In the genomic region with DNA sequence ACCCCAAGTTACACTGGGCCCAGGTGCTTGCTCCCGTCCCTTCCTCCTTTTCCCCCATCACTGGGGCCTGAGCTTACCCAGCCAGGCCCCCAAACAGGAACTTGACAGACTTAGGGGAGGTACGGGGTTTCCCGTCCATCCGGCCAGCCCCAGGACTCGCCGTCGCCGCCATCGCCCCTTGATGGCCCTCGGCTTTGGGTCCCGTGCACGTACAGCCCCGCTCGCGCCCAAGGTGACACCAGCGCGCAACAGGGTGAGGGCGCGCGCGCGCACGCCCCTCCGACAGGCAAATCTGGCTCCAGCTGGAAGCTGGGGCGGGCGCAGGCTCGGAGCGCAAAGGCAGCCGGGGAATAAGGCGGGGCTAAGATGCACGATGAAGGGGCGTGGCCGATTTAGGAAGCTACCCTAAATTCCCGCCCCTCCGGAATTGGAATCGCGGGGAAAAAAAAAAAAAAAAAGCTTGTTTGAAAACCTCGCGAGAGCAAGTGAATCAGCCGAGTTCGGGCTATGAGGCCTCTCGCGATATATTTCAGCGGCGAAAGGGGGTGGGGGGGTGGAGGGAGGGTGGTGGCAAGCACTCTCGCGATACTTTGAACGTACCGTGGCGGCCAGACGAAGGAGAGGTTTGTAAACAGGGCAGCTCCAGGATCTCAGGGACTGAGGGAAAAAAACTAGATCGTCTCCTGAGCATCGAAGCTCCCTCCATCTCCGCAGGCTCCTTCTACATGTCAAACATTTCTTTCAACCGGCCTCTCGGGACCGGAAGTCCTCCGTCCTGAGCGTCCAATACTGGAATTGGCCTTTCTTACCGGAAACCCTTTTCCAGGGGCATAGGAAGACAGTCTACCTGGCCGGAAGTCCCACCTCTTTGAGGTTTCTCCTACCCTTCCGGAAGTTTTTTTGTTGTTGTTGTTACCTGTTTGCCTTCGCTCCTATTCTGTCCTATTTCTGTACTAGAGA, we compare ENCODE assay signal across 8 mouse cellular contexts. TPM values are rescaled to one million over a fixed set of nuclear protein-coding genes. Genes with fewer than 3 reads are reported as not detected.
DNase-seq lines count a peak whose midpoint lies in the region; ATAC-seq and TF ChIP-seq lines count a peak whose summit lies in the region.

A gene (plus strand): TSS at position 545 of the 960 bp plus-strand sequence.
A gene (minus strand): TSS at position 789 of the 960 bp plus-strand sequence.

- peak; percentile 78 for ATAC-seq in embryonic facial prominence, embryonic 13.5 days (ENCODE audit: insufficient number of reproducible peaks, insufficient read depth, low FRiP score, low TSS enrichment, low read depth)
- peak; percentile 82 for ATAC-seq in limb, embryonic 12.5 days (ENCODE audit: insufficient number of reproducible peaks, insufficient read depth, low FRiP score, low TSS enrichment, low read depth)
- ATAC-seq in midbrain, embryonic 15.5 days (replicated peaks) = peak; percentile 92

- H3K4me3 ChIP-seq in embryonic facial prominence, embryonic 13.5 days = peak within 1 kb of the TSS; percentile 88
- peak within 1 kb of the TSS; percentile 75 for H3K4me3 ChIP-seq in kidney, adult 2 months (ENCODE audit: insufficient read depth, low read depth, low read length)
- H3K4me3 ChIP-seq in limb, embryonic 12.5 days (replicated peaks) = peak within 1 kb of the TSS; percentile 54
- H3K4me3 ChIP-seq in midbrain, embryonic 15.5 days = peak within 1 kb of the TSS; percentile 80
- H3K4me3 ChIP-seq in spleen, adult 2 months (ENCODE audit: extremely low read depth, insufficient read depth, insufficient read length) = peak within 1 kb of the TSS; percentile 80

- H3K27ac ChIP-seq in embryonic facial prominence, embryonic 13.5 days = peak within 1 kb of the TSS; percentile 95
- peak within 1 kb of the TSS; percentile 98 for H3K27ac ChIP-seq in kidney, adult 2 months (ENCODE audit: insufficient read depth, low read depth, low read length)
- H3K27ac ChIP-seq in limb, embryonic 12.5 days = peak within 1 kb of the TSS; percentile 94
- peak within 1 kb of the TSS; percentile 95 for H3K27ac ChIP-seq in midbrain, embryonic 15.5 days
- H3K27ac ChIP-seq in spleen, adult 2 months (ENCODE audit: insufficient read depth, low read length) = peak within 1 kb of the TSS; percentile 92

- H3K9ac ChIP-seq in embryonic facial prominence, embryonic 13.5 days = peak within 1 kb of the TSS; percentile 94
- H3K9ac ChIP-seq in limb, embryonic 12.5 days (replicated peaks) = peak within 1 kb of the TSS; percentile 83
- peak within 1 kb of the TSS; percentile 85 for H3K9ac ChIP-seq in midbrain, embryonic 15.5 days

- DNase-seq in 3134 (ENCODE audit: extremely low read depth, insufficient read length, low spot score) = peak; percentile 98
- peak; percentile 96 to 97 for DNase-seq in adrenal gland, postnatal 36 days
- peak; percentile 97 to 98 for DNase-seq in heart, adult 18-20 months
- peak; percentile 99 for DNase-seq in kidney, adult 2 months
- DNase-seq in spleen, adult 2 months (ENCODE audit: low read depth in 1 of 2, low spot score in 2 of 2) = peak; percentile 94 to 98

- H3K27me3 ChIP-seq in embryonic facial prominence, embryonic 13.5 days = no peaks in the 10 kb centered on the region
- no peaks in the 10 kb centered on the region for H3K27me3 ChIP-seq in kidney, adult 2 months (replicated peaks; ENCODE audit: control insufficient read depth, insufficient read depth, low read length)
- H3K27me3 ChIP-seq in limb, embryonic 12.5 days = no peaks in the 10 kb centered on the region
- H3K27me3 ChIP-seq in midbrain, embryonic 15.5 days (replicated peaks) = no peaks in the 10 kb centered on the region
- H3K27me3 ChIP-seq in spleen, adult 2 months (ENCODE audit: control insufficient read depth, insufficient read depth, low read length) = no peaks in the 10 kb centered on the region

- no peak for TF ChIP-seq CTCF in kidney, adult 2 months (conservative IDR thresholded peaks at IDR 0.05; ENCODE audit: insufficient read depth, insufficient read length, low read depth, low read length)
- TF ChIP-seq CTCF in spleen, adult 2 months (IDR thresholded peaks at IDR 0.05; ENCODE audit: extremely low read depth, insufficient read depth, insufficient read length, insufficient replicate concordance) = no peak

- peaks cover 66% of the 10 kb centered on the region for H3K36me3 ChIP-seq in embryonic facial prominence, embryonic 13.5 days
- peaks cover 10% of the 10 kb centered on the region for H3K36me3 ChIP-seq in kidney, adult 2 months (ENCODE audit: control insufficient read depth, insufficient read depth, low read length)
- H3K36me3 ChIP-seq in limb, embryonic 12.5 days = peaks cover 68% of the 10 kb centered on the region
- peaks cover 36% of the 10 kb centered on the region for H3K36me3 ChIP-seq in midbrain, embryonic 15.5 days (replicated peaks)
- peaks cover 35% of the 10 kb centered on the region for H3K36me3 ChIP-seq in spleen, adult 2 months (ENCODE audit: control insufficient read depth, insufficient read depth, low read length)

- peak; percentile 67 for TF ChIP-seq POLR2A in kidney, adult 2 months (IDR thresholded peaks at IDR 0.05; ENCODE audit: low read depth, low read length)
- peak; percentile 86 for TF ChIP-seq POLR2A in spleen, adult 2 months (IDR thresholded peaks at IDR 0.05; ENCODE audit: low read depth, low read length)

- WGBS in embryonic facial prominence, embryonic 13.5 days = under 1% methylated on average over 63 of the region's 63 CpGs
- under 1% methylated on average over 63 of the region's 63 CpGs for WGBS in kidney, adult 2 months
- WGBS in limb, embryonic 12.5 days = under 1% methylated on average over 63 of the region's 63 CpGs
- WGBS in midbrain, embryonic 15.5 days = 0% methylated on average over 63 of the region's 63 CpGs
- under 1% methylated on average over 62 of the region's 63 CpGs for WGBS in spleen, adult 2 months

- no peaks in the 10 kb centered on the region for H3K9me3 ChIP-seq in embryonic facial prominence, embryonic 13.5 days
- no peaks in the 10 kb centered on the region for H3K9me3 ChIP-seq in limb, embryonic 12.5 days
- no peaks in the 10 kb centered on the region for H3K9me3 ChIP-seq in midbrain, embryonic 15.5 days

- peaks cover 54% of the 10 kb centered on the region for H3K4me1 ChIP-seq in embryonic facial prominence, embryonic 13.5 days
- peaks cover 16% of the 10 kb centered on the region for H3K4me1 ChIP-seq in kidney, adult 2 months (ENCODE audit: control insufficient read depth, insufficient read depth, low read length)
- H3K4me1 ChIP-seq in limb, embryonic 12.5 days (replicated peaks) = peaks cover 51% of the 10 kb centered on the region
- H3K4me1 ChIP-seq in midbrain, embryonic 15.5 days = peaks cover 40% of the 10 kb centered on the region
- peaks cover 20% of the 10 kb centered on the region; the same call in 1 of the 2 replicates for H3K4me1 ChIP-seq in spleen, adult 2 months (ENCODE audit: control insufficient read depth, insufficient read depth, insufficient read length)

- peak within 1 kb of the TSS; percentile 97 for H3K4me2 ChIP-seq in embryonic facial prominence, embryonic 13.5 days
- peak within 1 kb of the TSS; percentile 95 for H3K4me2 ChIP-seq in limb, embryonic 12.5 days
- H3K4me2 ChIP-seq in midbrain, embryonic 15.5 days = peak within 1 kb of the TSS; percentile 97

RNA-seq across cellular contexts. Expression of the first gene that starts in this region (rescaled TPM):
- 10 to 100 TPM; 83.6 to 83.8 TPM for total RNA-seq in adrenal gland, postnatal 36 days (2021)
- 131 and 135 TPM in 2 replicates for polyA plus RNA-seq in embryonic facial prominence, embryonic 13.5 days (2015; fragmentation: Nextera tagmentation; extraction: Ambion mirVana)
- total RNA-seq in heart, adult 18-20 months (2021) = 10 to 100 TPM; 51.4 to 63.0 TPM
- polyA plus RNA-seq in kidney, adult 2 months (2012; rRNA removed) = 118 and 123 TPM in 2 replicates
- polyA plus RNA-seq in limb, embryonic 12.5 days (2016; fragmentation: Nextera tagmentation; extraction: Ambion mirVana) = 95.8 and 104 TPM in 2 replicates
- 114 and 122 TPM in 2 replicates for polyA plus RNA-seq in midbrain, embryonic 15.5 days (2015; fragmentation: Nextera tagmentation; extraction: Ambion mirVana)
- 137 and 158 TPM in 2 replicates for polyA plus RNA-seq in spleen, adult 2 months (2012; rRNA removed)

RNA-seq across cellular contexts. Expression of the second gene that starts in this region (rescaled TPM):
- total RNA-seq in adrenal gland, postnatal 36 days (2021) = 100 to 1,000 TPM; 127 to 165 TPM
- 167 and 170 TPM in 2 replicates for polyA plus RNA-seq in embryonic facial prominence, embryonic 13.5 days (2015; fragmentation: Nextera tagmentation; extraction: Ambion mirVana)
- total RNA-seq in heart, adult 18-20 months (2021) = 100 to 1,000 TPM; 619 to 711 TPM
- 281 and 284 TPM in 2 replicates for polyA plus RNA-seq in kidney, adult 2 months (2012; rRNA removed)
- polyA plus RNA-seq in limb, embryonic 12.5 days (2016; fragmentation: Nextera tagmentation; extraction: Ambion mirVana) = 161 and 163 TPM in 2 replicates
- polyA plus RNA-seq in midbrain, embryonic 15.5 days (2015; fragmentation: Nextera tagmentation; extraction: Ambion mirVana) = 180 and 181 TPM in 2 replicates
- polyA plus RNA-seq in spleen, adult 2 months (2012; rRNA removed) = 73.0 and 78.7 TPM in 2 replicates

Comparison
In these comparisons a context has a peak if more than half of its experiments do, and no peak if none do; other contexts are left out.
1. Peak in every context shown above with its lines: DNase-seq, ATAC-seq, H3K4me3 ChIP-seq and H3K27ac ChIP-seq.